Mouse (Mus musculus): Measurements from ENCODE around the gene Ttc37. TPM values are rescaled to one million over a fixed set of nuclear protein-coding genes. Genes with fewer than 3 reads are reported as not detected.

Ttc37 gene
- total RNA-seq (2014; rRNA removed; ENCODE audit: low replicate concordance) = 10.5 and 21.5 TPM in 2 replicates
- polyA plus RNA-seq (2015; fragmentation: Nextera tagmentation; extraction: Ambion mirVana) = 3.9 and 4.0 TPM in 2 replicates

DNA sequence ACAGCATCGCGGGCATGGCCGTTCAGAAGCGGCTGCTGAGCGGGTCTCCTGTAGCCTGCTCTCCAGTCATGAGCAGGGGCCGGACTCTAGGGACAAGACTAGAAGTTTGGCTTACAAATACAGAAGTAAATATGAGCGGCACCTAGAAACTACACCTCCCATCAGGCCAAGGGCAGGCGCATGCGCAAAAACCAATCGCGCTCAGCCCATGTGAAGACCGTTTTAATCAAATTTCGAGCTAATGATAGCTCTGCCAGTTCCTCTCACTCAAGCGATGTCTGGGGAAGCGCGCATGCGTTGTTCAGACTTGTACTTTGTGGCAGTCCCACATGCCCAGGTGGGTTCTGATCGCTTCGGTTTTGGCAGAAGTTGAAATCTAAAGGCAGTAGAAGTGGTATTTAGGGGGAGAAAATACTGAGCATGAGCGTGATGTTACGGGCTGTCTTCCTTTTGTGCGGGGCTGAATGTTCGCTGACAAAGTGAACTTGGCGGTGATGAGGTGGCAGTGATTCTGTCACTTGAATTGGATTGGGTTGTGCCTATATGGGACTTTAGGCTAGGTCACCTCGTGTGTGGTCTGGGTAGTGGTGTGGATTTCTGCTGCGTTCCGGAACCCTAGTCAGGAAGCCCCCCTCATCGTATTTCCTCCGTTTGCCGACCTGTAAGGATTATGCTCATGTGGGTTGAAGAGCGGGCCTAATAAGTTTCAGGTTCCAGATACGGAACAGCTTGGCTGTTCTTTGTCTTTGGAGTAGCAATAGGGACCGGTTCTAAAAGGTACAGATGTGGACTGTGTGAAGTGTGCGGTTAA is at the start of gene Ttc37, which contains the start of gene Arsk:
Gene Ttc37, plus strand, starts transcription at position 242 of the 811 bp plus-strand sequence.
Gene Arsk, minus strand, starts transcription at position 168 of the 811 bp plus-strand sequence.
- ATAC-seq (ENCODE audit: insufficient read depth, low read depth) (peak; percentile 98), DNase-seq (ENCODE audit: low spot score) (peak; percentile 99)
- Histone ChIP-seq H3K4me1 (ENCODE audit: control insufficient read depth, insufficient read depth) (peaks cover 9% of the 10 kb centered on the region; the same call in 1 of the 2 replicates), H3K36me3 (replicated peaks; ENCODE audit: control insufficient read depth, insufficient read depth, low read length) (no peaks in the 10 kb centered on the region), H3K9me3 (replicated peaks; ENCODE audit: control insufficient read depth, low read length) (no peaks in the 10 kb centered on the region), H3K27ac (ENCODE audit: low read depth) (peak within 1 kb of the TSS; percentile 63), H3K4me3 (ENCODE audit: low read depth, low read length) (peak within 1 kb of the TSS; percentile 76), H3K27me3 (ENCODE audit: control insufficient read depth, insufficient read depth, low read length) (no peaks in the 10 kb centered on the region), H3K4me2 (ENCODE audit: low read depth, low read length) (peak within 1 kb of the TSS; percentile 70), H3K9ac (replicated peaks; ENCODE audit: low read depth, low read length) (peak within 1 kb of the TSS; percentile 67)
- under 1% methylated on average over 34 of the region's 34 CpGs for WGBS
- TF ChIP-seq CTCF (IDR thresholded peaks at IDR 0.05; ENCODE audit: low read depth) = no peak
- no peak for TF ChIP-seq EP300 (IDR thresholded peaks at IDR 0.05; ENCODE audit: low read depth)

DNA sequence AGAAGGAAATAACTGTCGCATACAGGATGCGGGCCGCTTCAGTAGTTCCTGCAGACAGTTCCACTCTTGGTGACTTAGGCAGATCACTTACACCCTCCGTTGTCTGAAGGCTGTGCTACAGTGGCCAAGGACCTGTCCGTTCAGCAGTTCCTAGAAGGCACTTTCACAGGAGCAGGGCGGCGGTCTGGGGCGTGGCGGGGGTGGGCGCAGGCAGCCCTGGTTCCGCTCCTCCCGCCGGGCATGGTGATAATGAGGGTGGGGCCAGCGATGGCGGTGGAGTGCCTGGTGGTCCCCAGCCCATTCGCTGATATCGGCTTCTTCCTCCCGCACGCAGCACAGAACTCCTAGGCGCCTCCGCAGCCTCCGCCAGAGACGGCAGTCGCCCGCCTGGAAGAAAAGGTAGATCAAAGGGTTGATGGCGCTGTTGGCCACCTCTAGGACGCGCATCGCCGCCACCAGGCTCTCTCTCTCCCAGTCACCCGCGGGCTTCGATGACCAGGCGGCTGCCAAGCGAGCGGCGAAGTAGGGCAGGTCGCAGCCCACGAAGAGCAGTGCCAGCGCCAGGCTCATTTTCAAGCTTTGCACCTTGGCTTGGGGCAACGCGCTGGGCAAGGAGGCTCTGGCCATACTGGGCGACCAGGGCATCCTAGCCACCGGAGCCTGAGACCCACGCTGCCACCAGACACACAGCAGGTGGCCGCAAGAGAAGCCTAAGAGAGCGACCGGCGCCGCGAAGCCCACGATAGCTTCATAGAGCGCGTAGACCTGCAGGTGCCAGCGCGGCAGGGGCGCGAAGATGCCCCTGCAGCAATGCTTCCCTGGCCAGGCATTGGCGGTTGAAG is 42.9 kb upstream of the Ttc37 start:
- no peak overlapping the region for H3K27ac ChIP-seq (ENCODE audit: low read depth)

DNA sequence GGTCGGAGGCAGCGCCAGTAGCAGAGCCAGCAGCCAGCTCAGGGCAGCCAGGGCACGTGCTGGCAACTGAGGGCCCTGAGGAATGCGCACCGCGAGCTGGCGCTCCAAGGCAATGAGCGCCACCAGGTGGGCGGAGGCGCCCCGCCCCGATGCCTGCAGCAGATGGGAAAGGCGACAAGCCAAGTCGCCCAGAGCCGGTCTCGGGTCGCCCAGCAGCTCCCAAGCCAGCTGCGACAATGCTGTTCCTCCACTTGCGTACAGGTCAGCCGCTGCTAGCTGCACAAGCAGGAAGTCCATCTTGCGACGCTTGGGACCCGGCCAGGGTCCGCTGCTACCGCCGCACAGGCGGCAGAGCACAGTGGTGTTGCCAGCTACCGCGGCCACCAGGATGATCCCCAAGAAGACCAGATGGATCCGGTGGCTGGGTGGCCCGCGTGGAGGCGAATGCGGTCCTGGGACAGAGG is 42.2 kb upstream of the Ttc37 start:
- Histone ChIP-seq H3K9me3 (replicated peaks; ENCODE audit: control insufficient read depth, low read length) (no peaks in the 10 kb centered on the region), H3K4me3 (ENCODE audit: low read depth, low read length) (peak overlapping the region; percentile 51), H3K4me1 (ENCODE audit: control insufficient read depth, insufficient read depth) (peaks cover 11% of the 10 kb centered on the region), H3K9ac (replicated peaks; ENCODE audit: low read depth, low read length) (no peak overlapping the region; the same call in 1 of the 2 replicates), H3K27me3 (ENCODE audit: control insufficient read depth, insufficient read depth, low read length) (peaks cover 47% of the 10 kb centered on the region), H3K36me3 (replicated peaks; ENCODE audit: control insufficient read depth, insufficient read depth, low read length) (no peaks in the 10 kb centered on the region), H3K27ac (ENCODE audit: low read depth) (no peak overlapping the region), H3K4me2 (ENCODE audit: low read depth, low read length) (peak overlapping the region; percentile 78)
- TF ChIP-seq CTCF (IDR thresholded peaks at IDR 0.05; ENCODE audit: low read depth) = peak; percentile 40; the same call in 1 of the 2 replicates
- no peak for TF ChIP-seq EP300 (IDR thresholded peaks at IDR 0.05; ENCODE audit: low read depth)
- under 1% methylated on average over 32 of the region's 34 CpGs for WGBS
- peak; percentile 16 for DNase-seq (ENCODE audit: low spot score)
- peak; percentile 86 for ATAC-seq (ENCODE audit: insufficient read depth, low read depth)

More for the DNA sequence above, 42.9 kb upstream of the Ttc37 start:
- Histone ChIP-seq H3K9me3 (replicated peaks; ENCODE audit: control insufficient read depth, low read length) (no peaks in the 10 kb centered on the region), H3K4me1 (ENCODE audit: control insufficient read depth, insufficient read depth) (peaks cover 11% of the 10 kb centered on the region), H3K4me2 (ENCODE audit: low read depth, low read length) (peak overlapping the region; percentile 78), H3K9ac (replicated peaks; ENCODE audit: low read depth, low read length) (peak overlapping the region; percentile 28; the same call in 1 of the 2 replicates), H3K27me3 (ENCODE audit: control insufficient read depth, insufficient read depth, low read length) (peaks cover 47% of the 10 kb centered on the region), H3K36me3 (replicated peaks; ENCODE audit: control insufficient read depth, insufficient read depth, low read length) (no peaks in the 10 kb centered on the region), H3K4me3 (ENCODE audit: low read depth, low read length) (peak overlapping the region; percentile 51)
- DNase-seq (ENCODE audit: low spot score) (no peak), ATAC-seq (ENCODE audit: insufficient read depth, low read depth) (no peak)
- TF ChIP-seq CTCF (IDR thresholded peaks at IDR 0.05; ENCODE audit: low read depth) (no peak), EP300 (IDR thresholded peaks at IDR 0.05; ENCODE audit: low read depth) (no peak)
- 1% methylated on average over 55 of the region's 59 CpGs for WGBS

DNA sequence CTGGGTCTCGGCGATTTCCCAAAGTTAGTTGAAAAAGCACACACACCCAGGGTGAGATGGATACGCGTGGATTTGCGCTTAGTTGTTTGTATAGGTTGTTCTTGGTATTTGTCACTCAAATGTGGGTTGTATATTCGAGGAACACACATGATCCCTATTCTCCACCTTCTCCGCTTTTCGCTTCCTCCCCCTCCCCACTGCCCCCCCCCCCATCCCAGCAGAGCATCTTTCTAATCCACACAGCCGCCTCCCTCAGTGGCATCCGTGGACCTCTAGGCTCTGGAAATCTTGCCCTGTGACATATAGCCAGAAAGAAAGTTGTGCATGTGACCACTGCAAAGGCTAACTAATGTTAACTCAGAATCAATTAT is 41.7 kb upstream of the Ttc37 start, which contains the start of gene Gpr150:
Gene Gpr150, minus strand, starts transcription at position 101 of the 371 bp plus-strand sequence.
- peak within 1 kb of the TSS; percentile 51 for H3K4me3 ChIP-seq (ENCODE audit: low read depth, low read length)
- H3K9ac ChIP-seq (replicated peaks; ENCODE audit: low read depth, low read length) = peak within 1 kb of the TSS; percentile 28; the same call in 1 of the 2 replicates
- ATAC-seq (ENCODE audit: insufficient read depth, low read depth) = no peak
- no peak within 1 kb of the TSS for H3K27ac ChIP-seq (ENCODE audit: low read depth)
- no peaks in the 10 kb centered on the region for H3K36me3 ChIP-seq (replicated peaks; ENCODE audit: control insufficient read depth, insufficient read depth, low read length)
- DNase-seq (ENCODE audit: low spot score) = no peak
- no peak for TF ChIP-seq CTCF (IDR thresholded peaks at IDR 0.05; ENCODE audit: low read depth)
- no peak for TF ChIP-seq EP300 (IDR thresholded peaks at IDR 0.05; ENCODE audit: low read depth)
- peaks cover 47% of the 10 kb centered on the region for H3K27me3 ChIP-seq (ENCODE audit: control insufficient read depth, insufficient read depth, low read length)
- H3K9me3 ChIP-seq (replicated peaks; ENCODE audit: control insufficient read depth, low read length) = no peaks in the 10 kb centered on the region
- 18% methylated on average over 10 of the region's 10 CpGs for WGBS
- peak within 1 kb of the TSS; percentile 78 for H3K4me2 ChIP-seq (ENCODE audit: low read depth, low read length)
- peaks cover 11% of the 10 kb centered on the region for H3K4me1 ChIP-seq (ENCODE audit: control insufficient read depth, insufficient read depth)

Measured in heart, postnatal 0 days (tissue).